In the genomic region with DNA sequence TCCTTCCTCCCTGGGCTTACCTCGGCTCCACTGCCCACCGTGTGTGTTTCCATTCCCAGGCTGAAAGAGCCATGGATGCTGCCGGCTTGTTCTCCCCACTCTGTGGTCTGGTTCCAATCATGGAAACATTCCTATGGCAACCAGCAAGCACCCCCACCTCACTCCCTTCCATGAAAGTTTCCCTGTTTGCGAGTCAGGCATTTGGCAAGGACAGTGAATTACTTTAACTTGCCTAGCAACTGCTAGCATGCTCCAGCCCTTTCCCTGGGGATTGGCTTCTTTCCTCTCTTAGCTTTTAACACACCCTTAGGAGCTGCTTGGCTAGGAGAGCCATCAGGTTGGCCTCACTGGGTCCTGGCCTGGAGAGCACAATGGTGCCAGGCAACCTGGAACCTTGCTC, we compare ENCODE assay signal across 9 mouse cellular contexts.
A peak's percentile ranks its signal among the peaks of the same experiment; 100 is the strongest.
DNase-seq lines count a peak whose midpoint lies in the region; ATAC-seq and TF ChIP-seq lines count a peak whose summit lies in the region.
"Had no signal": no experiment of that assay in that cellular context is flagged by ENCODE, and none has a peak within 500 bp of the region (broad histone marks: within the 10 kb centered on the region; RNA-seq: fewer than 3 reads in every experiment).

No protein-coding gene starts in this region.

- WGBS in intestine, embryonic 14.5 days: 42% methylated on average over 4 of the region's 4 CpGs
- 60% methylated on average over 4 of the region's 4 CpGs for WGBS in intestine, postnatal 0 days

- TF ChIP-seq CTCF in intestine, postnatal 0 days (IDR thresholded peaks at IDR 0.05; ENCODE audit: low read depth): no peak

- H3K36me3 ChIP-seq in intestine, embryonic 14.5 days (ENCODE audit: control insufficient read depth, insufficient read depth, low read length): no peaks in the 10 kb centered on the region
- H3K36me3 ChIP-seq in intestine, postnatal 0 days (ENCODE audit: control insufficient read depth, insufficient read depth): no peaks in the 10 kb centered on the region

- no peak overlapping the region for H3K4me2 ChIP-seq in intestine, embryonic 14.5 days (ENCODE audit: low read length)
- H3K4me2 ChIP-seq in intestine, postnatal 0 days (replicated peaks; ENCODE audit: low read depth): no peak overlapping the region

- H3K4me3 ChIP-seq in intestine, embryonic 14.5 days (ENCODE audit: low read depth, low read length): no peak overlapping the region
- no peak overlapping the region for H3K4me3 ChIP-seq in intestine, postnatal 0 days (ENCODE audit: low read depth, low read length)

- no peaks in the 10 kb centered on the region for H3K27me3 ChIP-seq in intestine, embryonic 14.5 days (replicated peaks; ENCODE audit: control insufficient read depth, insufficient read depth, low read length)
- H3K27me3 ChIP-seq in intestine, postnatal 0 days (replicated peaks; ENCODE audit: control insufficient read depth, insufficient read depth, low read length): no peaks in the 10 kb centered on the region

- no peak overlapping the region for H3K9ac ChIP-seq in intestine, embryonic 14.5 days (ENCODE audit: low read length)
- H3K9ac ChIP-seq in intestine, postnatal 0 days (ENCODE audit: low read depth, low read length): no peak overlapping the region

- no peaks in the 10 kb centered on the region for H3K4me1 ChIP-seq in intestine, embryonic 14.5 days (replicated peaks; ENCODE audit: control insufficient read depth, insufficient read depth, low read length)
- H3K4me1 ChIP-seq in intestine, postnatal 0 days (replicated peaks; ENCODE audit: control insufficient read depth, insufficient read depth, low read length): no peaks in the 10 kb centered on the region

- no peak overlapping the region for H3K27ac ChIP-seq in intestine, embryonic 14.5 days (ENCODE audit: low read depth)
- H3K27ac ChIP-seq in intestine, postnatal 0 days (ENCODE audit: low read depth, low read length): no peak overlapping the region

- H3K9me3 ChIP-seq in intestine, embryonic 14.5 days (ENCODE audit: control insufficient read depth, low read length): no peaks in the 10 kb centered on the region
- H3K9me3 ChIP-seq in intestine, postnatal 0 days (ENCODE audit: control insufficient read depth): no peaks in the 10 kb centered on the region

- DNase-seq in intestine, embryonic 14.5 days (ENCODE audit: low spot score): no peak
- peak; percentile 50 to 68 for DNase-seq in layer of hippocampus, postnatal 10 days (ENCODE audit: low spot score in 2 of 2)
- DNase-seq in right cerebral cortex, postnatal 14 days: peak; percentile 48
- no peak for DNase-seq in kidney, postnatal 36 days
- DNase-seq in gastrocnemius, postnatal 4 days (ENCODE audit: low spot score in 2 of 2): no peak
- no peak for DNase-seq in kidney, adult 9 months
- DNase-seq: cerebellum, postnatal 14 days had no signal

- ATAC-seq in intestine, embryonic 14.5 days (replicated peaks; ENCODE audit: low FRiP score, low TSS enrichment, low read depth): peak; percentile 62; the same call in 1 of the 2 replicates
- ATAC-seq in intestine, postnatal 0 days: no peak
- ATAC-seq in frontal cortex, adult (ENCODE audit: low TSS enrichment): peak; percentile 44

Comparison
In these comparisons a context has a peak if more than half of its experiments do, and no peak if none do; other contexts are left out.
1. DNase-seq: peak in layer of hippocampus, postnatal 10 days (2 of 2) and right cerebral cortex, postnatal 14 days (single experiment); none in intestine, embryonic 14.5 days (single experiment), kidney, postnatal 36 days (0 of 2), gastrocnemius, postnatal 4 days (0 of 2) and kidney, adult 9 months (single experiment).